Mouse (Mus musculus) MEL (cell line): Measurements from ENCODE around the gene Chrm3. TPM values are rescaled to one million over a fixed set of nuclear protein-coding genes. Genes with fewer than 3 reads are reported as not detected.

Source experiments
- DNase-seq: peaks from one replicate; pipeline ENCODE4 v3.0.0; 2011; ENCODE audit warnings: low read depth, low spot score
- H3K27ac ChIP-seq: 2 replicates; pipeline ENCODE4 v1.5.1; 2012; ENCODE audit warnings: low read depth, mild to moderate bottlenecking, control low read depth, low read length, moderate library complexity; ENCODE audit not compliant: control insufficient read depth
- H3K27me3 ChIP-seq, 2 experiments: fragments of 150-350 bp in 1 of 2; sonication (generic) in 1 of 2; 2 replicates each; pipeline ENCODE4 v1.6.1; 2012; ENCODE audit warnings: low read length in 2 of 2, mild to moderate bottlenecking in 2 of 2, improper control_type of control experiment in 1 of 2, moderate library complexity in 1 of 2; ENCODE audit not compliant: insufficient read depth in 2 of 2, control insufficient read depth in 1 of 2
- H3K36me3 ChIP-seq, 2 experiments: 2 replicates each; pipeline ENCODE4 v1.6.1; 2012 to 2014; ENCODE audit warnings: low read length in 2 of 2, improper control_type of control experiment in 1 of 2, inconsistent platforms in 1 of 2, mild to moderate bottlenecking in 1 of 2; ENCODE audit not compliant: insufficient read depth in 2 of 2, control insufficient read depth in 1 of 2
- H3K4me1 ChIP-seq, 2 experiments: fragments of 150-350 bp in 1 of 2; sonication (generic) in 1 of 2; 2 replicates each; pipeline ENCODE4 v1.6.1; 2012; ENCODE audit warnings: low read length in 2 of 2, improper control_type of control experiment in 1 of 2, mild to moderate bottlenecking in 1 of 2; ENCODE audit not compliant: insufficient read depth in 2 of 2, control insufficient read depth in 1 of 2
- H3K4me3 ChIP-seq, 2 experiments: fragments of 150-350 bp in 1 of 2; sonication (generic) in 1 of 2; 2 replicates each; pipeline ENCODE4 v1.5.1; 2012; ENCODE audit warnings: low read depth in 2 of 2, low read length in 2 of 2, mild to moderate bottlenecking in 2 of 2, moderate library complexity in 2 of 2, control low read depth in 1 of 2, improper control_type of control experiment in 1 of 2; ENCODE audit not compliant: control insufficient read depth in 1 of 2, insufficient read depth in 1 of 2
- H3K79me2 ChIP-seq: 2 replicates; pipeline ENCODE4 v1.6.1; 2012; ENCODE audit warnings: mild to moderate bottlenecking, low read length, moderate library complexity; ENCODE audit not compliant: control insufficient read depth, poor library complexity, insufficient read depth
- H3K9ac ChIP-seq: 2 replicates; pipeline ENCODE4 v1.6.1; 2012; ENCODE audit warnings: low read depth, mild to moderate bottlenecking, control low read depth, low read length, moderate library complexity; ENCODE audit not compliant: control insufficient read depth, poor library complexity, severe bottlenecking
- H3K9me3 ChIP-seq: fragments of 150-350 bp; sonication (generic); replicated peaks from 2 replicates; pipeline ENCODE4 v1.6.1; 2012; ENCODE audit warnings: mild to moderate bottlenecking, low read length, improper control_type of control experiment, moderate library complexity; ENCODE audit not compliant: insufficient read depth
- CHD2 ChIP-seq: IDR thresholded peaks from 2 replicates; pipeline ENCODE4 v1.6.1; 2011; ENCODE audit warnings: low read length, improper control_type of control experiment
- CTCF ChIP-seq, 3 experiments: IDR thresholded peaks in 2 of 3; conservative IDR thresholded peaks in 1 of 3; 2 replicates each; pipeline ENCODE4 v1.5.1; 2011 to 2012; ENCODE audit warnings: low read length in 3 of 3, low read depth in 2 of 3, mild to moderate bottlenecking in 2 of 3, improper control_type of control experiment in 1 of 3, inconsistent platforms in 1 of 3, mixed read lengths in 1 of 3, moderate library complexity in 1 of 3; ENCODE audit not compliant: control insufficient read depth in 1 of 3, insufficient read depth in 1 of 3, poor library complexity in 1 of 3, severe bottlenecking in 1 of 3
- EP300 ChIP-seq, 2 experiments: IDR thresholded peaks; 2 replicates each; pipeline ENCODE4 v1.6.1; 2011; ENCODE audit warnings: improper control_type of control experiment in 2 of 2, low read length in 2 of 2, low read depth in 1 of 2, mild to moderate bottlenecking in 1 of 2
- ETS1 ChIP-seq: IDR thresholded peaks from 2 replicates; pipeline ENCODE4 v1.6.1; 2012; ENCODE audit warnings: low read depth, mild to moderate bottlenecking, inconsistent platforms, low read length, improper control_type of control experiment, moderate library complexity
- HCFC1 ChIP-seq: IDR thresholded peaks from 2 replicates; pipeline ENCODE4 v1.6.1; 2012; ENCODE audit warnings: low read depth, mild to moderate bottlenecking, inconsistent platforms, low read length, improper control_type of control experiment, moderate library complexity
- JUND ChIP-seq: IDR thresholded peaks from 2 replicates; pipeline ENCODE4 v1.6.1; 2011; ENCODE audit warnings: low read depth, mild to moderate bottlenecking, improper control_type of control experiment, low read length
- KAT2A ChIP-seq: conservative IDR thresholded peaks from 2 replicates; pipeline ENCODE4 v1.6.1; 2012; ENCODE audit warnings: low read depth, low read length, improper control_type of control experiment, inconsistent platforms
- MAFK ChIP-seq: IDR thresholded peaks from 2 replicates; pipeline ENCODE4 v1.6.1; 2011; ENCODE audit warnings: low read depth, mild to moderate bottlenecking, low read length, improper control_type of control experiment, borderline replicate concordance
- MAX ChIP-seq: IDR thresholded peaks from 2 replicates; pipeline ENCODE4 v1.6.1; 2011; ENCODE audit warnings: low read length, improper control_type of control experiment
- MAZ ChIP-seq: IDR thresholded peaks from 2 replicates; pipeline ENCODE4 v1.6.1; 2012; ENCODE audit warnings: low read depth, mild to moderate bottlenecking, inconsistent platforms, low read length, improper control_type of control experiment
- MEF2A ChIP-seq: IDR thresholded peaks from 2 replicates; pipeline ENCODE4 v1.6.1; 2014; ENCODE audit warnings: low read depth, mild to moderate bottlenecking, inconsistent platforms, low read length, improper control_type of control experiment; ENCODE audit not compliant: poor library complexity, insufficient replicate concordance, severe bottlenecking; ENCODE audit errors: extremely low read depth
- NRF1 ChIP-seq: IDR thresholded peaks from 2 replicates; pipeline ENCODE4 v1.6.1; 2014; ENCODE audit warnings: low read depth, mild to moderate bottlenecking, inconsistent platforms, low read length, improper control_type of control experiment, moderate library complexity; ENCODE audit not compliant: poor library complexity, insufficient read depth, severe bottlenecking
- POLR2AphosphoS2 ChIP-seq: IDR thresholded peaks from 2 replicates; pipeline ENCODE4 v1.6.1; 2011; ENCODE audit warnings: low read length, improper control_type of control experiment
- RAD21 ChIP-seq: IDR thresholded peaks from 2 replicates; pipeline ENCODE4 v1.6.1; 2011; ENCODE audit warnings: mild to moderate bottlenecking, low read depth, low read length, improper control_type of control experiment
- RCOR1 ChIP-seq: IDR thresholded peaks from 2 replicates; pipeline ENCODE4 v1.6.1; 2012; ENCODE audit warnings: low read depth, mild to moderate bottlenecking, inconsistent platforms, low read length, improper control_type of control experiment
- SIN3A ChIP-seq: IDR thresholded peaks from 2 replicates; pipeline ENCODE4 v1.6.1; 2012; ENCODE audit warnings: low read length, improper control_type of control experiment, inconsistent platforms
- SMC3 ChIP-seq: IDR thresholded peaks from 2 replicates; pipeline ENCODE4 v1.6.1; 2011; ENCODE audit warnings: low read depth, low read length, improper control_type of control experiment
- TAL1 ChIP-seq: IDR thresholded peaks from 2 replicates; pipeline ENCODE4 v1.6.1; 2012; ENCODE audit warnings: mild to moderate bottlenecking, inconsistent platforms, low read length, moderate library complexity, mixed read lengths
- ZMIZ1 ChIP-seq: IDR thresholded peaks from 2 replicates; pipeline ENCODE4 v1.6.1; 2012; ENCODE audit warnings: low read depth, mild to moderate bottlenecking, inconsistent platforms, low read length, improper control_type of control experiment, moderate library complexity
- polyA plus RNA-seq, 2 experiments: library from polyadenylated mRNA; stranded (reverse) in 1 of 2; unstranded in 1 of 2; fragments of >175 nt in 1 of 2; fragments of >200 nt in 1 of 2; gene quantifications; 2 replicates each; pipeline versions ENCODE4 v1.2.1 to v1.2.4; 2012; ENCODE audit warnings: low replicate concordance in 2 of 2, low read depth in 1 of 2; ENCODE audit not compliant: insufficient read length in 2 of 2, insufficient read depth in 1 of 2, missing spikeins in 1 of 2
- total RNA-seq: library from RNA; depleted of rRNA; stranded (reverse); fragments of 300-350 nt; gene quantifications from 2 replicates; pipeline ENCODE4 v1.2.3, GENCODE M21; 2012

The Chrm3 gene
- total and polyA plus RNA-seq, 3 experiments: not detected

DNA sequence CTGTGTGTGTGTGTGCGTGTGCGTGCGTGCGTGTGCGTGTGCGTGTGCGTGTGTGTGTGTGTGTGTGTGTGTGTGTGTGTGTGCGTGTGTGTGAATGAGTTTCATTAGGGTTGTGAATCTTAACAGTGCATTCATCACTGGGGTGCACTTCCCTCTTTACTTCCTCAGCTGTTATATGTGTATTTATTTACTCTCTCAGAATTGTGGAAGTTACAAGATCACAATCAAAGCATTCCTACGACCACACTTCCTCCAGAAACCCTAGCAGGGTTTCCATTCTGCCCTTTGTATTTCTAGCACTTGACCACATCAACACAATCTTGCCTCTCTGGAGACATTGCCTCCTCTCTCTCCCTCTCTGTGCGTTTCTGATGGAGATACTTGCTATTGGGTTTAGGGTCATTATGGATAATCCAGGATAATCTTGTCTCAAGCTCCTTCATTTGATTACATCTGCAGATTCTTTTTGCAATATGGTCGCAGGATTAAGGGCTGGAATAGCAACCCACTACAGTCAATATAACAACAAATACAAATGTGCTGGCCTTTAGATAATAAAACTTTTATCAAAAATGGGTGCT lies 465.5 kb downstream of the Chrm3 start:
- no peak overlapping the region for H3K27ac ChIP-seq
- TF ChIP-seq EP300 (IDR thresholded peaks at IDR 0.05; ENCODE audit: low read depth in 1 of 2, low read length in 2 of 2) (no peak), CTCF (IDR thresholded peaks at IDR 0.05 in 2 of 3, conservative IDR thresholded peaks at IDR 0.05 in 1 of 3; ENCODE audit: control insufficient read depth in 1 of 3, insufficient read depth in 1 of 3, low read depth in 2 of 3, low read length in 3 of 3, poor library complexity in 1 of 3, severe bottlenecking in 1 of 3) (no peak), HCFC1 (no peak), RCOR1 (no peak), TAL1 (no peak), RAD21 (no peak), KAT2A (no peak), JUND (no peak), SMC3 (no peak), ZMIZ1 (no peak), MAX (no peak), NRF1 (no peak), ETS1 (no peak), MAFK (no peak), POLR2AphosphoS2 (no peak), CHD2 (no peak), MEF2A (no peak), SIN3A (no peak), MAZ (no peak)
- no peaks in the 10 kb centered on the region for H3K9me3 ChIP-seq
- no peak overlapping the region for H3K9ac ChIP-seq
- DNase-seq: no peak
- H3K4me3 ChIP-seq: no peak overlapping the region
- H3K27me3 ChIP-seq: no peaks in the 10 kb centered on the region; a peak in 1 of 4 replicates
- no peaks in the 10 kb centered on the region for H3K4me1 ChIP-seq
- H3K79me2 ChIP-seq: no peaks in the 10 kb centered on the region
- H3K36me3 ChIP-seq: no peaks in the 10 kb centered on the region

GRCm38 (mm10) chr13:9891088-9891487 lies 469.6 kb downstream of the Chrm3 start:
- no peak for TF ChIP-seq HCFC1
- peak; percentile 2 for TF ChIP-seq RAD21
- no peak for TF ChIP-seq SIN3A
- DNase-seq: no peak
- H3K27me3 ChIP-seq: no peaks in the 10 kb centered on the region; a peak in 1 of 4 replicates
- no peak overlapping the region for H3K27ac ChIP-seq
- H3K36me3 ChIP-seq: no peaks in the 10 kb centered on the region
- H3K9me3 ChIP-seq: no peaks in the 10 kb centered on the region
- no peak overlapping the region for H3K9ac ChIP-seq
- no peaks in the 10 kb centered on the region for H3K79me2 ChIP-seq
- H3K4me1 ChIP-seq: no peaks in the 10 kb centered on the region
- H3K4me3 ChIP-seq: no peak overlapping the region
